Mouse (Mus musculus): ENCODE data around the gene Fam83b.

- TF ChIP-seq CTCF (IDR thresholded peaks at IDR 0.05; ENCODE audit: low read depth): no peak
- no peak for TF ChIP-seq EP300 (IDR thresholded peaks at IDR 0.05; ENCODE audit: low read depth)
Measured at GRCm38 (mm10) chr9:76531368-76531767, 35.5 kb downstream of the Fam83b start.
